Mouse (Mus musculus): Measurements from ENCODE around the gene Slc25a26.

DNA sequence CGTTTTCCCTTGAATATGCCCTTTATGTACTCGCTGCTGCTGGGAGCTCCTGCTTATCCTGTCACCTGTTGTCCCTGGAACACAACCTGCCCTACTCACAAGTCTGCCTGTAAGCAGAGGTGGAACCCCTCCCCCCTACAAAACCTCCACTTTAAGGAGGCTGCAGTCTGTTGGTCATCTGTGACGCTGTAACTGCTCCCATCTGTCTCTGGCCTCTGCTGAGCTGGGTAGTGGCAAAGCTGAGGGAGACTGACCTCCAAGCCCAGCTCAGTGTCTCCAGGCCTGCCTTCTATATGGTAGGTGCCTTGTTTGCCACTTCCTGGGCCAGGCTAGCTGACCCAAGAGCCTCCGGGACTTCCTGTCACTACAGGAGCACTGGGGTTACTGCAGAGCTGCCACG, 101.7 kb downstream of the Slc25a26 start:
- no peak for TF ChIP-seq CTCF (IDR thresholded peaks at IDR 0.05; ENCODE audit: low read depth)
- TF ChIP-seq EP300 (optimal IDR thresholded peaks at IDR 0.05): no peak
